Mouse (Mus musculus): ENCODE measurements around the gene Phf11d. TPM values are rescaled to one million over a fixed set of nuclear protein-coding genes. Genes with fewer than 3 reads are reported as not detected.
"Not testable (repeated sequence)": the region's sequence is repeated elsewhere in the genome, so short reads cannot be mapped to it uniquely, and the experiment has no call there.

Phf11d gene
- polyA plus RNA-seq, 1 experiment from 2014 or later, result 1.2 TPM

DNA sequence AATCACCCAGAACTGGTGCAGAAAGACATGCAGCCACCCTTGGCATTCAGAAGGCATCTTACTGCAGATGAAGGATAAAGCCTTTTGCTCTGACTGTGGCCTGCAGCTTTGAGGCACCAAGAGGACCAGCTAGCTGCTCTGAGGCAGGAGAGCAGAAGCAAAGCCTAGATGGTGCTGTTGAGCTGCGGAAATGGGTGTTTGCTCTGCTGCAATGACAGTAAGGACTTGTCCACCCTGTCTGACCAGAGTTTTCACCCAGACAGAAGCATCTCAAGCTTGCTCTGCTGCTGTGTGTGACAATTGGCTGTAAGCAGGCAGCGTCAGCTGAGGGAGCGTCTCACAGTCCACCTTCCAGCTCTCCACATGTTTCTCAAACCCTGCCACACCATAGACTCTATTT is 34.8 kb downstream of the Phf11d start:
- H3K27ac ChIP-seq (replicated peaks); H3K4me1 ChIP-seq (replicated peaks); H3K4me3 ChIP-seq (replicated peaks); H3K9me3 ChIP-seq (replicated peaks); H3K27me3 ChIP-seq; H3K36me3 ChIP-seq (replicated peaks); ATAC-seq (ENCODE audit: insufficient read depth); H3K4me2 ChIP-seq; H3K9ac ChIP-seq: not testable (repeated sequence)
- WGBS (ENCODE audit: insufficient replicate concordance), result 47% methylated on average over 3 of the region's 3 CpGs

DNA sequence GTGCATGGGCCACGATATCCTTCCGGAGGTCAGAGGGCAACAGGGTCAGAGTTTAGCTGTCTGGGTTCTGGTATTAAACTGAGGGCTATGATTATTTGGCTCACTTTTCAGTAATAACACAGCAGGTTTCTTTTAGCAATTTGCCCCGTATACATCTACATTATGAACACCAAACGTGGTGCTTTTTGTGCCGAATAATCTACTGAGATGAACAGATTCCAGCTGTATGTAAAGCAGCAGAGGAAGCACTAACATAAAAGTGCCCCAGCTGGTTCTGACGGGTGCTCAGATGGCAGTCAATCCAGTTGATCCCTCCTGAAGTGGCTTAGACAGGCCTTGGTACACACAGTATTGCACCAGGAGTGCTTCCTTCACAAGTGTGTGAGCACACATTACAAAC is 45.3 kb downstream of the Phf11d start:
- not testable (repeated sequence) for H3K4me3 ChIP-seq (replicated peaks); H3K9me3 ChIP-seq (replicated peaks); H3K27me3 ChIP-seq; ATAC-seq (ENCODE audit: insufficient read depth); H3K27ac ChIP-seq (replicated peaks); H3K9ac ChIP-seq; H3K4me1 ChIP-seq (replicated peaks); H3K36me3 ChIP-seq (replicated peaks); H3K4me2 ChIP-seq
- 67% methylated on average over 6 of the region's 6 CpGs for WGBS (ENCODE audit: insufficient replicate concordance)

DNA sequence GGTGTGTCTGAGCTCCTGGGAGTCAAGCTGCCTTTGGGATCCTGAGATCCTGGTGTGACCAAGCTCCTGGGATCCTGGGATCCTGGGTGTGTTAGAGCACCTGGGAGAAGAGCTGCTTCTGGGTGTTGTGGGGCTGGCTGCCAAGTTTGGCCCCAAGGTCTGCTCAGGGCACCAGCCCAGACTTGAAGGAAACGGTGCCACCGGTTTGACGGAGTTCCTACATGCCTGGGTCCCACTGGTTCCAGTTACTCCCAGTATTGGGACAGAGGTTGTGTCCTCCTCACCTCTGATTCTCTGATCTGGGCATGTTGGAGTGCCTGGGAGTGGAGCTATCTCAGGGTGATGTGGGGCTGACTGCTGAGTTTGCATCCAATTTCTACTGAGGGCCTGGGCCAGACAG is 46.2 kb downstream of the Phf11d start:
- not testable (repeated sequence) for H3K9ac ChIP-seq
- WGBS (ENCODE audit: insufficient replicate concordance), result 67% methylated on average over 3 of the region's 3 CpGs

More for the DNA sequence above, 46.2 kb downstream of the Phf11d start:
- H3K4me3 ChIP-seq (replicated peaks); H3K9me3 ChIP-seq (replicated peaks); H3K4me1 ChIP-seq (replicated peaks); ATAC-seq (ENCODE audit: insufficient read depth); H3K27ac ChIP-seq (replicated peaks); H3K36me3 ChIP-seq (replicated peaks); H3K27me3 ChIP-seq; H3K4me2 ChIP-seq: not testable (repeated sequence)

Other genes with a start within 250 kb of the Phf11d start
- gene 1700129C05Rik, start 222.6 kb downstream of the Phf11d start, polyA plus RNA-seq (2015; fragmentation: Nextera tagmentation; extraction: Ambion mirVana), result not detected in 2 replicates
- gene Gm5142, start 186.7 kb downstream of the Phf11d start, polyA plus RNA-seq (2015; fragmentation: Nextera tagmentation; extraction: Ambion mirVana), result not detected in 2 replicates
- 18.5 and 23.0 TPM in 2 replicates for gene Rcbtb1, start 164.3 kb downstream of the Phf11d start, polyA plus RNA-seq (2015; fragmentation: Nextera tagmentation; extraction: Ambion mirVana)
- gene Gm6904, start 105.3 kb downstream of the Phf11d start, polyA plus RNA-seq (2015; fragmentation: Nextera tagmentation; extraction: Ambion mirVana), result not detected in 2 replicates
- gene Phf11a, start 67.9 kb downstream of the Phf11d start, polyA plus RNA-seq (2015; fragmentation: Nextera tagmentation; extraction: Ambion mirVana), result 0.23 and 0.38 TPM in 2 replicates
- gene Phf11b, start 24.1 kb downstream of the Phf11d start, polyA plus RNA-seq (2015; fragmentation: Nextera tagmentation; extraction: Ambion mirVana), result 1.2 and 1.4 TPM in 2 replicates
- gene Phf11c, start 29.9 kb upstream of the Phf11d start, polyA plus RNA-seq (2015; fragmentation: Nextera tagmentation; extraction: Ambion mirVana), result 0.33 and 0.46 TPM in 2 replicates
- 7.1 and 8.1 TPM in 2 replicates for gene Setdb2, start 75.4 kb upstream of the Phf11d start, polyA plus RNA-seq (2015; fragmentation: Nextera tagmentation; extraction: Ambion mirVana)
- 22.3 and 25.1 TPM in 2 replicates for gene Cab39l, start 75.5 kb upstream of the Phf11d start, polyA plus RNA-seq (2015; fragmentation: Nextera tagmentation; extraction: Ambion mirVana)
- 15.0 and 15.8 TPM in 2 replicates for gene Cdadc1, start 232.5 kb upstream of the Phf11d start, polyA plus RNA-seq (2015; fragmentation: Nextera tagmentation; extraction: Ambion mirVana)

All from liver, embryonic 15.5 days (tissue).